Mouse (Mus musculus): Measurements from ENCODE around the gene Bmx.

DNA sequence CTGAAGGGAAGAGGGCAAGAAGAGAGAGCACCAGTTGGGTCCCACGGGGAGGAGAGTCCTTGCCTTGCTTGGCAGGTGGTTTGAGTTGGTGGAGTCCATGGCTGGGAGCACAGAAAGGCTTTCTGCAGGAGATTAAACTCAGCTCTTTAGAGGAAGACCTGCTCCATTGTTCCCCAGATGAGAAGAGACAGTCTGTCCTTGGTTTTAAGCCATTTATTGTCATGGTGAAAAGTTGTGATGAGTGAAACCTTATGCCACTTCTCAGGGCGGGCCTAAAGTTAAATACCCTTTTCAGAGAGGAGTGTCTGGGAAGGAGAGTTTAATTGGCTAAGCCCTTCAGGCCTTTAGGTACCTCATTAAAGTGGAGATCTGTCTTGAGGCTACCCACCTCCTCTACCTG is 4.3 kb upstream of the Bmx start:
- no peak for TF ChIP-seq CTCF (IDR thresholded peaks at IDR 0.05; ENCODE audit: borderline replicate concordance, insufficient read depth, low read length)
- TF ChIP-seq POLR2A (IDR thresholded peaks at IDR 0.05; ENCODE audit: low read depth, low read length), result no peak
